Mouse (Mus musculus) liver, embryonic 14.5 days (tissue): Measurements from ENCODE around the gene Rsrp1. TPM values are rescaled to one million over a fixed set of nuclear protein-coding genes. Genes with fewer than 3 reads are reported as not detected.
"Not testable (repeated sequence)": the region's sequence is repeated elsewhere in the genome, so short reads cannot be mapped to it uniquely, and the experiment has no call there.

ENCODE experiments used
- ATAC-seq: fragments of 200-750 bp; cut with Nextera tagmentation; 2 replicates; pipeline ENCODE4 v1.8.0; 2017; ENCODE audit warnings: moderate number of reproducible peaks, mild to moderate bottlenecking, moderate library complexity; ENCODE audit not compliant: insufficient read depth
- DNase-seq, 3 experiments: peaks; one replicate each; pipeline ENCODE4 v3.0.0-alpha.2; 2012 to 2013; ENCODE audit warnings: low read depth in 3 of 3, low spot score in 3 of 3
- H3K27ac ChIP-seq: fragments of 300-500 bp; sonication (generic); 2 replicates; pipeline ENCODE4 v1.5.1; 2014; ENCODE audit warnings: moderate library complexity, mild to moderate bottlenecking, control low read depth, inconsistent platforms
- H3K27me3 ChIP-seq: fragments of 300-500 bp; sonication (generic); 2 replicates; pipeline ENCODE4 v1.6.1; 2014; ENCODE audit warnings: mild to moderate bottlenecking, low read length, moderate library complexity; ENCODE audit not compliant: control insufficient read depth, insufficient read depth
- H3K36me3 ChIP-seq: fragments of 300-500 bp; sonication (generic); replicated peaks from 2 replicates; pipeline ENCODE4 v1.6.1; 2014; ENCODE audit warnings: low read depth; ENCODE audit not compliant: control insufficient read depth, insufficient read depth
- H3K4me1 ChIP-seq, 2 experiments: fragments of 200-500 bp in 1 of 2; fragments of 300-500 bp in 1 of 2; sonication (generic) in 1 of 2; replicated peaks; 2 replicates each; pipeline ENCODE4 v1.6.1; 2012 to 2014; ENCODE audit warnings: antibody characterized with exemption in 1 of 2, inconsistent platforms in 1 of 2, low read length in 1 of 2; ENCODE audit not compliant: control insufficient read depth in 2 of 2, insufficient read depth in 2 of 2
- H3K4me2 ChIP-seq: fragments of 300-500 bp; sonication (generic); 2 replicates; pipeline ENCODE4 v1.6.1; 2014; ENCODE audit warnings: low read depth, mild to moderate bottlenecking, control low read depth, moderate library complexity
- H3K4me3 ChIP-seq, 2 experiments: fragments of 200-500 bp in 1 of 2; fragments of 300-500 bp in 1 of 2; sonication (generic) in 1 of 2; 2 replicates each; pipeline ENCODE4 v1.5.1; 2012 to 2014; ENCODE audit warnings: low read depth in 2 of 2, low read length in 2 of 2, mild to moderate bottlenecking in 2 of 2, control low read depth in 1 of 2, inconsistent platforms in 1 of 2, moderate library complexity in 1 of 2; ENCODE audit not compliant: insufficient read depth in 1 of 2
- H3K9ac ChIP-seq: fragments of 300-500 bp; sonication (generic); replicated peaks from 2 replicates; pipeline ENCODE4 v1.6.1; 2014; ENCODE audit warnings: mild to moderate bottlenecking, control low read depth, moderate library complexity
- H3K9me3 ChIP-seq: fragments of 300-500 bp; sonication (generic); 2 replicates; pipeline ENCODE4 v1.6.1; 2016; ENCODE audit warnings: low read length, mixed read lengths; ENCODE audit not compliant: control insufficient read depth
- CTCF ChIP-seq: IDR thresholded peaks from 2 replicates; pipeline ENCODE4 v1.5.1; 2016; ENCODE audit warnings: antibody characterized with exemption, low read depth, control low read depth
- EP300 ChIP-seq: IDR thresholded peaks from 2 replicates; pipeline ENCODE4 v1.6.1; 2016; ENCODE audit warnings: antibody characterized with exemption, low read depth
- whole genome bisulfite sequencing: fragments of 180-500 bp; shearing (Covaris S2); extraction: QIAGEN DNeasy Blood & Tissue Kit; methylation state at CpG from one replicate; pipeline ENCODE4 v1.1.7; 2014; ENCODE audit not compliant: insufficient replicate concordance; 5-methylcytosine and 5-hydroxymethylcytosine counted together
- polyA plus RNA-seq, 2 experiments: library from polyadenylated mRNA; depleted of rRNA in 1 of 2; stranded (reverse) in 1 of 2; unstranded in 1 of 2; fragments of >200 nt; fragmentation: Nextera tagmentation in 1 of 2; extraction: Ambion mirVana in 1 of 2; gene quantifications; 2 replicates each; pipeline versions ENCODE4 v1.2.1 to v1.2.3; 2012 to 2014

Gene Rsrp1
- polyA plus RNA-seq, 2 experiments: 151 to 228 TPM

GRCm38 (mm10) chr4:134903046-134903445, 20.3 kb upstream of the Rsrp1 start:
- H3K9ac ChIP-seq: no peak overlapping the region
- H3K27me3 ChIP-seq: no peaks in the 10 kb centered on the region
- no peak for ATAC-seq
- no peak overlapping the region for H3K4me3 ChIP-seq
- no peak for TF ChIP-seq CTCF
- TF ChIP-seq EP300: no peak
- H3K4me2 ChIP-seq: no peak overlapping the region
- WGBS: 73% methylated on average over 7 of the region's 7 CpGs
- no peaks in the 10 kb centered on the region for H3K9me3 ChIP-seq
- no peak for DNase-seq
- no peak overlapping the region for H3K27ac ChIP-seq
- peaks cover 70% of the 10 kb centered on the region for H3K36me3 ChIP-seq
- no peaks in the 10 kb centered on the region for H3K4me1 ChIP-seq

- not testable (repeated sequence) for H3K9ac ChIP-seq, H3K4me3 ChIP-seq, H3K4me2 ChIP-seq, ATAC-seq, H3K27me3 ChIP-seq, DNase-seq, H3K9me3 ChIP-seq, H3K27ac ChIP-seq
- 91% methylated on average over 6 of the region's 8 CpGs for WGBS
- H3K36me3 ChIP-seq: peaks cover 39% of the 10 kb centered on the region
- H3K4me1 ChIP-seq: peaks cover 9 to 17% of the 10 kb centered on the region in 2 experiments
Observed at GRCm38 (mm10) chr4:134911406-134911805, 12.0 kb upstream of the Rsrp1 start.

GRCm38 (mm10) chr4:134913413-134913812, 10.0 kb upstream of the Rsrp1 start:
- Histone ChIP-seq H3K27ac (no peak overlapping the region; the same call in 1 of the 2 replicates), H3K9ac (peak overlapping the region; percentile 91), H3K4me2 (peak overlapping the region; percentile 99), H3K36me3 (peaks cover 25% of the 10 kb centered on the region), H3K27me3 (no peaks in the 10 kb centered on the region), H3K4me3 (peak overlapping the region; percentile 11 to 99; a peak in 3 of 4 replicates), H3K4me1 (peaks cover 28 to 37% of the 10 kb centered on the region in 2 experiments), H3K9me3 (no peaks in the 10 kb centered on the region)
- DNase-seq (peak; percentile 67 to 70 (median 68)), ATAC-seq (no peak)
- WGBS: 26% methylated on average over 3 of the region's 3 CpGs
- TF ChIP-seq EP300: no peak; the same call in 1 of the 2 replicates
- peak; percentile 95 for TF ChIP-seq CTCF

GRCm38 (mm10) chr4:134914122-134914863, 9.1 kb upstream of the Rsrp1 start:
- peak overlapping the region; percentile 99 for H3K27ac ChIP-seq
- peaks cover 18% of the 10 kb centered on the region for H3K36me3 ChIP-seq
- peaks cover 33 to 41% of the 10 kb centered on the region in 2 experiments for H3K4me1 ChIP-seq
- WGBS: under 1% methylated on average over 43 of the region's 43 CpGs
- H3K27me3 ChIP-seq: no peaks in the 10 kb centered on the region
- no peak for DNase-seq
- ATAC-seq: peak; percentile 82
- peak overlapping the region; percentile 99 for H3K4me2 ChIP-seq
- no peaks in the 10 kb centered on the region for H3K9me3 ChIP-seq
- peak overlapping the region; percentile 64 to 99 for H3K4me3 ChIP-seq
- peak overlapping the region; percentile 91 for H3K9ac ChIP-seq
- no peak for TF ChIP-seq CTCF
- TF ChIP-seq EP300: no peak

DNA sequence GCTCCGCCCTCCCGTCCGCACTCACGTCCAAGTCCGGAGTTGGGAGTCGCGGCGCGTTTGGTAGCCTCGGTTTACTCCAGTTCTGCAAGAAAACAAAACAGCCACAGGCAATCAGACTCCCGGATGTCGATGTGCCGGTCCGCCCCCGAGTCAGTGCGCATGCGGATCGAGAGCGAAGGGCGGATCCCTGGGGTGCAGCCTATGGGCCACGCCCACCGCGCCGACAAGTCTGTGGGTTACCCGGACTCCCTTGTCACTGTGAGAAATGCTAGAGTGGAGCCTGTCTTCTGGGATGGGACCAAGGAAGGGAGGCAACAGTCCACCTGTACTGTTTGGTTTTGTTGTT, 8.6 kb upstream of the Rsrp1 start, which contains the start of gene Tmem50a:
TSS of gene Tmem50a (minus strand) at position 161 of the 346 bp plus-strand sequence.
- Histone ChIP-seq H3K4me3 (peak within 1 kb of the TSS; percentile 64 to 99), H3K4me1 (peaks cover 34 to 47% of the 10 kb centered on the region in 2 experiments), H3K27ac (peak within 1 kb of the TSS; percentile 99), H3K4me2 (peak within 1 kb of the TSS; percentile 99), H3K9ac (peak within 1 kb of the TSS; percentile 91), H3K27me3 (no peaks in the 10 kb centered on the region), H3K36me3 (peaks cover 13% of the 10 kb centered on the region), H3K9me3 (no peaks in the 10 kb centered on the region)
- ATAC-seq (peak; percentile 91), DNase-seq (peak; percentile 90 to 94 (median 93))
- WGBS: under 1% methylated on average over 25 of the region's 25 CpGs
- TF ChIP-seq CTCF (no peak), EP300 (no peak)
